Mouse (Mus musculus) intestine, embryonic 16.5 days (tissue): Measurements from ENCODE around the gene Gm9821. TPM values are rescaled to one million over a fixed set of nuclear protein-coding genes. Genes with fewer than 3 reads are reported as not detected.

Source experiments
- ATAC-seq: fragments of 200-750 bp; cut with Nextera tagmentation; 2 replicates; pipeline ENCODE4 v1.8.0; 2017; ENCODE audit warnings: moderate TSS enrichment, moderate library complexity
- H3K27ac ChIP-seq: fragments of 300-500 bp; sonication (generic); 2 replicates; pipeline ENCODE4 v1.5.1; 2014; ENCODE audit warnings: mild to moderate bottlenecking, low read length
- H3K27me3 ChIP-seq: fragments of 300-500 bp; sonication (generic); replicated peaks from 2 replicates; pipeline ENCODE4 v1.6.1; 2014; ENCODE audit warnings: low read length, control low read depth, mixed read lengths; ENCODE audit not compliant: control insufficient read depth, insufficient read depth
- H3K36me3 ChIP-seq: fragments of 300-500 bp; sonication (generic); 2 replicates; pipeline ENCODE4 v1.6.1; 2014; ENCODE audit warnings: low read length, control low read depth; ENCODE audit not compliant: control insufficient read depth, insufficient read depth
- H3K4me1 ChIP-seq: fragments of 300-500 bp; sonication (generic); 2 replicates; pipeline ENCODE4 v1.6.1; 2014; ENCODE audit warnings: low read length, control low read depth, mixed read lengths; ENCODE audit not compliant: control insufficient read depth, insufficient read depth
- H3K4me2 ChIP-seq: fragments of 300-500 bp; sonication (generic); 2 replicates; pipeline ENCODE4 v1.6.1; 2014; ENCODE audit warnings: low read depth, low read length, control low read depth
- H3K4me3 ChIP-seq: fragments of 300-500 bp; sonication (generic); 2 replicates; pipeline ENCODE4 v1.5.1; 2014; ENCODE audit warnings: mild to moderate bottlenecking, low read length
- H3K9ac ChIP-seq: fragments of 300-500 bp; sonication (generic); 2 replicates; pipeline ENCODE4 v1.6.1; 2014; ENCODE audit warnings: low read depth, low read length
- H3K9me3 ChIP-seq: fragments of 300-500 bp; sonication (generic); 2 replicates; pipeline ENCODE4 v1.6.1; 2016; ENCODE audit warnings: low read length, control low read depth; ENCODE audit not compliant: control insufficient read depth
- WGBS: fragments of 180-500 bp; shearing (Covaris S2); extraction: QIAGEN DNeasy Blood & Tissue Kit; methylation state at CpG from one replicate; pipeline ENCODE4 v1.1.7; 2014; 5-methylcytosine and 5-hydroxymethylcytosine counted together
- microRNA-seq: library from miRNA; unstranded; fragments of <30 nt; microRNA quantifications from one replicate; pipeline ENCODE4, GENCODE M21; 2016
- polyA plus RNA-seq: library from polyadenylated mRNA; unstranded; fragments of >200 nt; fragmentation: Nextera tagmentation; extraction: Ambion mirVana; gene quantifications from 2 replicates; pipeline ENCODE4 v1.2.1, GENCODE M21; 2015

Gene Gm9821
- polyA plus RNA-seq, 1 experiment from 2014 or later: 0.28 TPM

- H3K4me1 ChIP-seq: peaks cover 15% of the 10 kb centered on the region
- no peaks in the 10 kb centered on the region for H3K36me3 ChIP-seq
- peak overlapping the region; percentile 95 for H3K27ac ChIP-seq
- H3K9ac ChIP-seq: peak overlapping the region; percentile 62
- H3K4me2 ChIP-seq: peak overlapping the region; percentile 48
- H3K9me3 ChIP-seq: no peaks in the 10 kb centered on the region
- peak overlapping the region; percentile 18; the same call in 1 of the 2 replicates for H3K4me3 ChIP-seq
- no peaks in the 10 kb centered on the region for H3K27me3 ChIP-seq
- WGBS: 4% methylated on average over 11 of the region's 13 CpGs
- ATAC-seq: peak; percentile 96
Observed at GRCm38 (mm10) chr2:91984439-91984838, 38.9 kb downstream of the Gm9821 start.

- H3K27ac ChIP-seq: peak overlapping the region; percentile 95
Observed at GRCm38 (mm10) chr2:91984906-91985525, 39.5 kb downstream of the Gm9821 start.

DNA sequence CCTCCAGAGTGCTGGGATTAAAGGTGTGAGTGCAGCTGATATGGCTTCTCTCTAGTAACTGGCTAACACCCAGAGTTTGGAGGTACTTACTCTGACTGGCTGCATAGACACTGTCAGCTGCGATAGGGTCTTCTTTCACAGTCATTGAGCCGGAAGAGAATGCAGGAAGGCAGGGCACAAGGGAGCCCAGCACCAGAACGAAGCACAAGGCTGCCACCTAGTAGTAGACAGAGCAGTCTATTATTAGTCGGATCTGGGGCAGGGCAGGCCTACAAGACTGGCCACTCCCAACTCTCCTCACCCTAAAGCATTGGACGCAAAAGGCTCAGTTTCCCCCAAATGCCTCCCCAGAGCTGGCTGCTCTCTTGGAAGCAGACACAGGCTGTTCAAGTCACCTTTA, 40.6 kb downstream of the Gm9821 start:
- Histone ChIP-seq H3K27ac (peak overlapping the region; percentile 8; the same call in 1 of the 2 replicates), H3K4me1 (peaks cover 15% of the 10 kb centered on the region), H3K4me3 (no peak overlapping the region), H3K4me2 (no peak overlapping the region), H3K9ac (peak overlapping the region; percentile 18; the same call in 1 of the 2 replicates), H3K9me3 (no peaks in the 10 kb centered on the region), H3K36me3 (peaks cover 11% of the 10 kb centered on the region; the same call in 1 of the 2 replicates), H3K27me3 (no peaks in the 10 kb centered on the region)
- peak; percentile 45 for ATAC-seq
- 17% methylated on average over 5 of the region's 5 CpGs for WGBS

More at GRCm38 (mm10) chr2:91984906-91985525, 39.5 kb downstream of the Gm9821 start:
- Histone ChIP-seq H3K9ac (peak overlapping the region; percentile 62; the same call in 1 of the 2 replicates), H3K27me3 (no peaks in the 10 kb centered on the region), H3K4me3 (0 out of 2 replicates have a peak overlapping the region, but pooled peaks have one; percentile 18), H3K4me2 (peak overlapping the region; percentile 48; the same call in 1 of the 2 replicates), H3K36me3 (peaks cover 2% of the 10 kb centered on the region; the same call in 1 of the 2 replicates), H3K9me3 (no peaks in the 10 kb centered on the region), H3K4me1 (peaks cover 15% of the 10 kb centered on the region)
- 37% methylated on average over 9 of the region's 9 CpGs for WGBS
- 0 out of 2 replicates have a peak, but pooled peaks have one; percentile 0 for ATAC-seq

DNA sequence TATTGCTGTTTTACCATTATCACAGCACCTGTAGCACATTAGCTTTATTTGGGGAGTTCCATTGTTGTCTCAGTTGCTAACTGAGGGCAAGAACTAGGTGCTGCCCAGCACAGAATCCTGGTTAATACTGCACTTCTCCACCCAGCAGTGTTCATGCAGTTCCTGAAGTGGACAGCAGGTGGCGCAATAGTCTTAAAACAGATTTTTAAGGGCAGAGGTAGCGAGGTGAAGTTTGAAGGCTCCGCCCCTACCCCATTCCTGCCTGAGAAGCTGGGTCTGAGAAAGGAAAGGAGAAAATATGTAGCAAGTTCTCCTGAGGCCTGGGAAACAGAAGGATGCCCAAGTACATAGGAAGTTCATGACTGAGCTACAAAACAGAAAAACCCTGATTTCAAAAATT, 42.0 kb downstream of the Gm9821 start:
- no peak overlapping the region for H3K4me2 ChIP-seq
- H3K9me3 ChIP-seq: no peaks in the 10 kb centered on the region
- H3K27ac ChIP-seq: no peak overlapping the region
- WGBS: 0% methylated on average over 3 of the region's 3 CpGs
- H3K36me3 ChIP-seq: peaks cover 11% of the 10 kb centered on the region; the same call in 1 of the 2 replicates
- H3K9ac ChIP-seq: no peak overlapping the region
- no peaks in the 10 kb centered on the region for H3K27me3 ChIP-seq
- H3K4me3 ChIP-seq: no peak overlapping the region
- H3K4me1 ChIP-seq: peaks cover 15% of the 10 kb centered on the region
- no peak for ATAC-seq

GRCm38 (mm10) chr2:91989750-91990149, 44.2 kb downstream of the Gm9821 start:
- Histone ChIP-seq H3K9me3 (no peaks in the 10 kb centered on the region), H3K27me3 (no peaks in the 10 kb centered on the region), H3K4me1 (peaks cover 7% of the 10 kb centered on the region), H3K9ac (no peak overlapping the region), H3K27ac (no peak overlapping the region), H3K4me2 (no peak overlapping the region), H3K4me3 (no peak overlapping the region), H3K36me3 (peaks cover 11% of the 10 kb centered on the region; the same call in 1 of the 2 replicates)
- ATAC-seq: no peak

DNA sequence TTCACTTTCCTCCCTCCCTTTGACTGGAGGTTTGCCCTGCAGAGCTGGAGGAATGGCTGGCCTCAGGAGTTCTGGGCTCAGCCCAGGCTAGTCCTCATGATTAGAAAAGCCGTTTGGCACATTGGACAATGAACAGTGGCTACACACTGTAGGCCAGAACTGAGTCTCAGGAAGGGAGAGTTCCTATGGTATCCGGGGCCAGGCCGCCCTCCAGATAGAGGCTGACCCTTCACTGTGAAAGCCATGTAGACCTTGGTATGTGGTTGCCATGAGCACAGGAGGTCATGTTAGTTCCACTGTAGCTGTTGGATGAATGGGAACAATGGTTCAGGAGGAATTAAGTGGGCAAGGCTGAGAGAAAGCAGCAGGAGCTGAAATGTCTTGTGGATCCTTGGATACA, 47.9 kb downstream of the Gm9821 start:
- peaks cover 11% of the 10 kb centered on the region; the same call in 1 of the 2 replicates for H3K36me3 ChIP-seq
- H3K4me2 ChIP-seq: no peak overlapping the region
- H3K27me3 ChIP-seq: no peaks in the 10 kb centered on the region
- H3K9me3 ChIP-seq: no peaks in the 10 kb centered on the region
- ATAC-seq: no peak
- peaks cover 3% of the 10 kb centered on the region; the same call in 1 of the 2 replicates for H3K4me1 ChIP-seq
- no peak overlapping the region for H3K27ac ChIP-seq
- no peak overlapping the region for H3K4me3 ChIP-seq
- 79% methylated on average over 3 of the region's 3 CpGs for WGBS
- no peak overlapping the region for H3K9ac ChIP-seq

- no peak overlapping the region for H3K4me2 ChIP-seq
- H3K36me3 ChIP-seq: no peaks in the 10 kb centered on the region; the same call in 1 of the 2 replicates
- peaks cover 3% of the 10 kb centered on the region; the same call in 1 of the 2 replicates for H3K4me1 ChIP-seq
- H3K9me3 ChIP-seq: no peaks in the 10 kb centered on the region
- H3K27ac ChIP-seq: no peak overlapping the region
- WGBS: 63% methylated on average over 5 of the region's 5 CpGs
- H3K9ac ChIP-seq: no peak overlapping the region
- no peak overlapping the region for H3K4me3 ChIP-seq
- H3K27me3 ChIP-seq: no peaks in the 10 kb centered on the region
- ATAC-seq: peak; percentile 84
Observed at GRCm38 (mm10) chr2:91996006-91996405, 50.5 kb downstream of the Gm9821 start.

Small RNA genes within 50 kb of the gene (microRNA-seq; reads per million reads assigned to microRNA genes)
- not detected for gene Mir6999

Other genes with a start within 250 kb of the Gm9821 start
- 22.9 and 25.8 TPM in 2 replicates for gene Atg13, start 235.1 kb upstream of the Gm9821 start, polyA plus RNA-seq
- 14.8 and 17.1 TPM in 2 replicates for gene Harbi1, start 234.9 kb upstream of the Gm9821 start, polyA plus RNA-seq
- 11.8 and 12.8 TPM in 2 replicates for gene Ambra1, start 215.6 kb upstream of the Gm9821 start, polyA plus RNA-seq
- 0.23 and 0.33 TPM in 2 replicates for gene Chrm4, start 18.5 kb upstream of the Gm9821 start, polyA plus RNA-seq
- 370 and 437 TPM in 2 replicates for gene Mdk, start 13.4 kb upstream of the Gm9821 start, polyA plus RNA-seq
- 46.4 and 66.7 TPM in 2 replicates for gene Dgkz, start 30.2 kb downstream of the Gm9821 start, polyA plus RNA-seq
- gene Creb3l1, start 78.8 kb downstream of the Gm9821 start, polyA plus RNA-seq: 16.6 and 17.6 TPM in 2 replicates
- gene Phf21a, start 147.4 kb downstream of the Gm9821 start, polyA plus RNA-seq: 14.9 and 17.9 TPM in 2 replicates